Mouse (Mus musculus): ENCODE data around the gene Trappc2l.

GRCm38 (mm10) chr8:122593240-122593639 lies 18.2 kb upstream of the Trappc2l start:
- TF ChIP-seq POLR2A (IDR thresholded peaks at IDR 0.05; ENCODE audit: borderline replicate concordance, extremely low read depth, insufficient read depth, insufficient read length, poor library complexity, severe bottlenecking) (no peak), CTCF (IDR thresholded peaks at IDR 0.05; ENCODE audit: borderline replicate concordance, extremely low read depth, insufficient read depth, insufficient read length) (no peak)
